2 mouse cellular contexts compared by ENCODE assay signal in the genomic region with DNA sequence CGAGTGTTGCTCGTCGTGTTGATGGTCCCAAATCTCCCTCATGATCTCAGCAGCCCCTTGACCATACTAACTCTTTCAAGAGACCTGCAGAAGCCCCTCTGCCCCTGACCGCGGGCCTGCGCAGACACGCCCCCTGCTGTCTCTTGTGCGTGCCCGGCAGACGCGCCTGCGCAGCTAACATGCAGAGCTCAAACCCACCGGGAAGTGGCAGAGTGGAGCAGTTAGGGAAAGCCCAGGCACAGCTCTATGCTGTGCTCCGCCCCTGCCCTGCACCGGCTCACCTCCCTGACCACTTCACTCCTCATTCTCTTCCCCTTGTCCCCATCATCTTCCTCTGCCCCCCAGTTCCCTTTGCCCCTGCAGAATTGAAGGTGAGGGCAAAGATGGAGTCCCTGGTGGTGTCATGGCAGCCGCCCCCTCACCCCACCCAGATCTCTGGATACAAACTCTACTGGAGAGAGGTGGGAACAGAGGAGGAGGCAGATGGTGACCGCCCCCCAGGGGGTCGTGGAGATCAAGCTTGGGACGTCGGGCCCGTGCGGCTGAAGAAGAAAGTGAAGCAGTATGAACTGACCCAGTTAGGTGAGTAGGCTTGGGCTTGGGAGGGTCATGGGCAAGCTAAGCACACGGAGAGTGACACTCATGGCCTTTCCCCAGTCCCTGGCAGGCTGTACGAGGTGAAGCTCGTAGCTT.
TF ChIP-seq lines count a peak whose summit lies in the region.

No protein-coding gene starts in this region.

TF ChIP-seq in CH12.LX, 34 proteins besides CTCF, POLR2A, EP300 and RAD21:
- TF ChIP-seq HCFC1 (IDR thresholded peaks at IDR 0.05; ENCODE audit: low read depth, low read length) = no peak
- no peak for TF ChIP-seq ZC3H11A (IDR thresholded peaks at IDR 0.05; ENCODE audit: low read depth, low read length)
- TF ChIP-seq ZMIZ1 (IDR thresholded peaks at IDR 0.05; ENCODE audit: low read depth, low read length) = no peak
- no peak for TF ChIP-seq KAT2A (IDR thresholded peaks at IDR 0.05; ENCODE audit: insufficient replicate concordance, low read length)
- TF ChIP-seq SMC3 (IDR thresholded peaks at IDR 0.05; ENCODE audit: low read depth, low read length) = peak; percentile 60
- no peak for TF ChIP-seq CHD1 (IDR thresholded peaks at IDR 0.05; ENCODE audit: low read depth, low read length)
- no peak for TF ChIP-seq USF2 (conservative IDR thresholded peaks at IDR 0.05; ENCODE audit: low read depth, low read length)
- TF ChIP-seq NRF1 (IDR thresholded peaks at IDR 0.05; ENCODE audit: low read depth, low read length) = peak; percentile 93
- TF ChIP-seq POLR2AphosphoS2 (IDR thresholded peaks at IDR 0.05; ENCODE audit: low read depth, low read length) = no peak
- TF ChIP-seq ELF1 (IDR thresholded peaks at IDR 0.05; ENCODE audit: low read depth, low read length) = peak; percentile 55
- TF ChIP-seq MYC (IDR thresholded peaks at IDR 0.05; ENCODE audit: low read depth, low read length) = no peak
- no peak for TF ChIP-seq GABPA (IDR thresholded peaks at IDR 0.05; ENCODE audit: insufficient replicate concordance, low read depth, low read length)
- TF ChIP-seq UBTF (IDR thresholded peaks at IDR 0.05; ENCODE audit: low read depth, low read length) = no peak
- TF ChIP-seq MAZ (IDR thresholded peaks at IDR 0.05; ENCODE audit: low read depth, low read length) = no peak
- no peak for TF ChIP-seq ZKSCAN1 (IDR thresholded peaks at IDR 0.05; ENCODE audit: borderline replicate concordance, low read depth, low read length)
- peak; percentile 57; the same call in 1 of the 2 replicates for TF ChIP-seq NELFE (IDR thresholded peaks at IDR 0.05; ENCODE audit: low read depth, low read length)
- TF ChIP-seq ZNF384 (IDR thresholded peaks at IDR 0.05; ENCODE audit: low read depth, low read length) = no peak
- no peak for TF ChIP-seq MEF2A (IDR thresholded peaks at IDR 0.05; ENCODE audit: borderline replicate concordance, low read depth, low read length)
- no peak for TF ChIP-seq IRF4 (IDR thresholded peaks at IDR 0.05; ENCODE audit: low read depth, low read length)
- TF ChIP-seq PAX5 (IDR thresholded peaks at IDR 0.05; ENCODE audit: low read length) = no peak
- 0 out of 2 replicates have a peak, but pooled peaks have one; percentile 27 for TF ChIP-seq TCF12 (IDR thresholded peaks at IDR 0.05; ENCODE audit: low read depth, low read length)
TF ChIP-seq in CH12.LX: peak in this region for 5.

TF ChIP-seq in MEL, 35 proteins besides CTCF, POLR2A, EP300 and RAD21:
- peak; percentile 42; the same call in 1 of the 2 replicates for TF ChIP-seq ELF1 (IDR thresholded peaks at IDR 0.05; ENCODE audit: low read depth, low read length)
- TF ChIP-seq MAFK (IDR thresholded peaks at IDR 0.05; ENCODE audit: borderline replicate concordance, low read depth, low read length) = no peak
- peak; percentile 44 for TF ChIP-seq SMC3 (IDR thresholded peaks at IDR 0.05; ENCODE audit: low read depth, low read length)
- TF ChIP-seq UBTF (IDR thresholded peaks at IDR 0.05; ENCODE audit: borderline replicate concordance, insufficient read depth, low read depth, low read length) = no peak
- peak; percentile 86 for TF ChIP-seq NRF1 (IDR thresholded peaks at IDR 0.05; ENCODE audit: insufficient read depth, low read depth, low read length, poor library complexity, severe bottlenecking)
